Mouse (Mus musculus): ENCODE data around the gene Havcr1. TPM values are rescaled to one million over a fixed set of nuclear protein-coding genes. Genes with fewer than 3 reads are reported as not detected.
"Not testable (repeated sequence)": the region's sequence is repeated elsewhere in the genome, so short reads cannot be mapped to it uniquely, and the experiment has no call there.

Gene Havcr1
- not detected in 2 replicates for polyA plus RNA-seq (2012)

GRCm38 (mm10) chr11:46735076-46735475 is at the start of gene Havcr1:
TSS of gene Havcr1 (plus strand) at chr11:46735080.
- not testable (repeated sequence) for H3K4me3 ChIP-seq (replicated peaks); H3K4me1 ChIP-seq (ENCODE audit: control insufficient read depth); H3K36me3 ChIP-seq (ENCODE audit: control insufficient read depth); H3K27me3 ChIP-seq (ENCODE audit: control insufficient read depth); H3K9me3 ChIP-seq (ENCODE audit: control insufficient read depth, low read length)

DNA sequence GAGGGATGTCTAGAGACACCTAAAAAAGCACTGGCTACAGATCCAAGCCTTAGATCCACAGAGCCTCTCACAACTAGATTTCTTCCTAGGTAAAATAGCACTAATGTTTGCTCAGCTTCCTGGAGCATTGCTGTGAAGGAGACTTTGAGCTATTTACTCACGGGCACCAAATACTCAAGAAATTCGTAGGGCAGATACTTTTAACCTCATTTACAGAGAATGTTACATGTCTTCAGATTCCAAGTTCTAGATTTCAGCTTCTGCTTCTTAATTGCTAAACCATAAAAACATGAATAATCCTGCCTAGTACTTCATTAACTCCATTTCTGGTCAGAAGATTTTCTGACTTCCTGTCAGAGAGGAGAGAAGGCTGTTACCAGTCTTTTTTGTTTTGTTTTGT is 44.7 kb upstream of the Havcr1 start:
- Histone ChIP-seq H3K36me3 (ENCODE audit: control insufficient read depth) (no peaks in the 10 kb centered on the region), H3K9me3 (ENCODE audit: control insufficient read depth, low read length) (no peaks in the 10 kb centered on the region), H3K4me3 (replicated peaks) (no peak overlapping the region), H3K4me1 (ENCODE audit: control insufficient read depth) (no peaks in the 10 kb centered on the region), H3K27me3 (ENCODE audit: control insufficient read depth) (no peaks in the 10 kb centered on the region)
- TF ChIP-seq GATA1 (IDR thresholded peaks at IDR 0.05; ENCODE audit: low read length) (no peak), TAL1 (IDR thresholded peaks at IDR 0.05; ENCODE audit: low read length) (no peak)

- H3K36me3 ChIP-seq (ENCODE audit: control insufficient read depth); H3K4me3 ChIP-seq (replicated peaks); H3K4me1 ChIP-seq (ENCODE audit: control insufficient read depth); H3K9me3 ChIP-seq (ENCODE audit: control insufficient read depth, low read length); H3K27me3 ChIP-seq (ENCODE audit: control insufficient read depth): not testable (repeated sequence)
Measured at GRCm38 (mm10) chr11:46695849-46696248, 39.0 kb upstream of the Havcr1 start.

GRCm38 (mm10) chr11:46697433-46698277 is 37.2 kb upstream of the Havcr1 start:
- no peaks in the 10 kb centered on the region for H3K36me3 ChIP-seq (ENCODE audit: control insufficient read depth)
- TF ChIP-seq GATA1 (IDR thresholded peaks at IDR 0.05; ENCODE audit: low read length) (no peak), TAL1 (IDR thresholded peaks at IDR 0.05; ENCODE audit: low read length) (no peak)
- no peaks in the 10 kb centered on the region for H3K9me3 ChIP-seq (ENCODE audit: control insufficient read depth, low read length)
- H3K27me3 ChIP-seq (ENCODE audit: control insufficient read depth), result no peaks in the 10 kb centered on the region
- H3K4me3 ChIP-seq (replicated peaks), result no peak overlapping the region
- no peaks in the 10 kb centered on the region for H3K4me1 ChIP-seq (ENCODE audit: control insufficient read depth)

DNA sequence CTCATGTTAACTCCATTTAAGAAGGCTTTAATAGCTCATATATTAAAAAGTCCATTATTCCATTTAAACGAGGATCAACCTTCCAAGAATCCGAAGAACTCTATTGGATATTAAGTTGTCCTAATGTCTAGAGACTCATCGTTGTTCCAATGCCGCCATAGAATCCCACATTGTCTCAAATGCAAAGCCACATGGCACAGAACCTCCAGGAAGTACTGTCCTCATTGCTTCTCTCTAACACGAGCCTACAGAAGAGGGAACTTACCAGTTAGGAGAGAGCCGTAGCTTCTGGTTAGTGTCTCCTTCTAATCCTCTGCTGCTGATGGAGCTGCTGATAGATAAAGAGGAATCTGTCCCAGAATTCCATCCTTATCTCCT is 36.6 kb upstream of the Havcr1 start:
- H3K4me1 ChIP-seq (ENCODE audit: control insufficient read depth), result no peaks in the 10 kb centered on the region
- no peak overlapping the region for H3K4me3 ChIP-seq (replicated peaks)
- TF ChIP-seq GATA1 (IDR thresholded peaks at IDR 0.05; ENCODE audit: low read length) (no peak), TAL1 (IDR thresholded peaks at IDR 0.05; ENCODE audit: low read length) (no peak)
- H3K9me3 ChIP-seq (ENCODE audit: control insufficient read depth, low read length), result no peaks in the 10 kb centered on the region
- H3K36me3 ChIP-seq (ENCODE audit: control insufficient read depth), result no peaks in the 10 kb centered on the region
- no peaks in the 10 kb centered on the region for H3K27me3 ChIP-seq (ENCODE audit: control insufficient read depth)

DNA sequence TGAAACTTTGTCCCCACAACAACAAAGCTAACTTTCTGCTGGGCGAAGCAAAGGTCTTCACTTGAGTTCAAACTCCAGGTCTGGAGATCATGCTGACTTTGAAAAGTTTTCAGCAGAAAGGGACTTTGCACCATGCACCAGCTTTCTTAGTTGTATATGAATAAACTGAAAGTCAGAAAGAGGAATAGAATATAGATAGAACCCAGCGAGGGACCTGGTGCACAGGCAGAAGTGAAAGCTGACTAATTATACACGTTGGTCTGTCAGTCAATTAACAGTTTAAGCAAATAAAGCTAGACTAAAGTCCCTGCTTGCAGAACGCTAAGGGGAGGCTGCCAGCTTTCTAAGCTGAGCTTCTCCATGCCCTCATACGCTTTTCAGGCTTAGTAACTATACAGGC is 36.0 kb upstream of the Havcr1 start:
- TF ChIP-seq GATA1 (IDR thresholded peaks at IDR 0.05; ENCODE audit: low read length), result no peak
- Histone ChIP-seq H3K27me3 (ENCODE audit: control insufficient read depth) (no peaks in the 10 kb centered on the region), H3K36me3 (ENCODE audit: control insufficient read depth) (no peaks in the 10 kb centered on the region), H3K4me3 (replicated peaks) (no peak overlapping the region), H3K9me3 (ENCODE audit: control insufficient read depth, low read length) (no peaks in the 10 kb centered on the region), H3K4me1 (ENCODE audit: control insufficient read depth) (no peaks in the 10 kb centered on the region)

DNA sequence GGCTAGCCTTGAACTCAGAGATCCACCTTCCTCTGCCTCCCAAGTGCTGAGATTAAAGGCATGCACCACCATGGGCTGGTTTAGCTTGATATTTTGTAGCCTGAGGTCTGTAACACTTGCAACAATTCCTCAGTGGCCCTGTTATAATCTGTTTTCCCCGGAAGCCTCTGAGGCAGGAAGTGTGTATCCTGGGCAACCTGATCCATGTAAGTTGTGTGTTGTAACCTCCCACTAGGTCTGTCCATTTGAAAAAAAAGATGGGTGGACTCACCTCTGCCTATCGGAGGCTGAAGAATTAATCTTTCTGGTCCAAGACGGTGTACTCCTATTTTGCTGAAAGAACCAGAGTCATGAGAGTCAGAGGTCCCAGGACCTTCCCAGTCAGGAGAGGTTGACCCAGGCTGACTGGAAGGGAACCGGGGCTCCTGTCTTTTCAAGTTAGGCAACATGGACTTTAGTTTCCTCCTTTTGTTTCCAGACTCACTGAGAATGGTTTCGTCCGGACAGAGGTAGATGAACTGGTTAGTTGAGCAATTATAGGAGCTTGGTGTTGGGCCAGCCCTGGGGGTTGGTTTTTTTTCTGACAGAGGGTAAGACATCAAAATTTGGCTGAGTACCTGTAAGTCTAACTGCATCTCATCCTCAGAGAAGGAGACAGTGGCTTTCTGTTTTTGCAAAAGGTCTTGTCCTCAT is 28.1 kb upstream of the Havcr1 start, which contains the start of gene Timd2:
Gene Timd2, minus strand, starts transcription at position 398 of the 693 bp plus-strand sequence.
- Histone ChIP-seq H3K4me3 (replicated peaks) (no peak within 1 kb of the TSS), H3K9me3 (ENCODE audit: control insufficient read depth, low read length) (no peaks in the 10 kb centered on the region), H3K4me1 (ENCODE audit: control insufficient read depth) (no peaks in the 10 kb centered on the region), H3K36me3 (ENCODE audit: control insufficient read depth) (no peaks in the 10 kb centered on the region), H3K27me3 (ENCODE audit: control insufficient read depth) (no peaks in the 10 kb centered on the region)
- TF ChIP-seq GATA1 (IDR thresholded peaks at IDR 0.05; ENCODE audit: low read length) (no peak), TAL1 (IDR thresholded peaks at IDR 0.05; ENCODE audit: low read length) (no peak)

DNA sequence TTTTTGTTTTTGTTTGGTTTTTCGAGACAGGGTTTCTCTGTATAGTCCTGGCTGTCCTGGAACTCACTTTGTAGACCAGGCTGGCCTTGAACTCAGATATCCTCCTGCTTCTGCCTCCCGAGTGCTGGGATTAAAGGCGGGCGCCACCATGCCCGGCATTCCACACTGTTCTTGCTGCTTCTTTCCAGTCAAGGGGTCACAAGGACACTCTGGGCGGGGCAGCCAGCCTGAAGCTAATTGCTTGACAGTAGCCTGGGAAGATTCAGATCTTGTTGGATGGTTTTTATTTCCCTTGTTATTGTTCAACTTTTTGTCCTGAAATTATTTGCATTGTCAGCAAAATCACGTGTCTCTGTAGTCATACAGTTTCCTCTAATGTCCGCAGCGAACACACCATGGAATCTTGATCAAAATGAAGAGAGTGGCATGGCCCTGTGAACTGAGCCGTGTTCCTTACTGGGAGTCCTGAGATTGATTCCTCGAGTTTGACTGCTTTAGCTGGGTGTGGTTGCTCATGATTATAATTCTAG is 3.3 kb upstream of the Havcr1 start:
- no peaks in the 10 kb centered on the region for H3K4me1 ChIP-seq (ENCODE audit: control insufficient read depth)
- no peaks in the 10 kb centered on the region for H3K36me3 ChIP-seq (ENCODE audit: control insufficient read depth)
- TF ChIP-seq GATA1 (IDR thresholded peaks at IDR 0.05; ENCODE audit: low read length) (no peak), TAL1 (IDR thresholded peaks at IDR 0.05; ENCODE audit: low read length) (no peak)
- H3K9me3 ChIP-seq (ENCODE audit: control insufficient read depth, low read length), result no peaks in the 10 kb centered on the region
- H3K4me3 ChIP-seq (replicated peaks), result no peak overlapping the region
- H3K27me3 ChIP-seq (ENCODE audit: control insufficient read depth), result no peaks in the 10 kb centered on the region

DNA sequence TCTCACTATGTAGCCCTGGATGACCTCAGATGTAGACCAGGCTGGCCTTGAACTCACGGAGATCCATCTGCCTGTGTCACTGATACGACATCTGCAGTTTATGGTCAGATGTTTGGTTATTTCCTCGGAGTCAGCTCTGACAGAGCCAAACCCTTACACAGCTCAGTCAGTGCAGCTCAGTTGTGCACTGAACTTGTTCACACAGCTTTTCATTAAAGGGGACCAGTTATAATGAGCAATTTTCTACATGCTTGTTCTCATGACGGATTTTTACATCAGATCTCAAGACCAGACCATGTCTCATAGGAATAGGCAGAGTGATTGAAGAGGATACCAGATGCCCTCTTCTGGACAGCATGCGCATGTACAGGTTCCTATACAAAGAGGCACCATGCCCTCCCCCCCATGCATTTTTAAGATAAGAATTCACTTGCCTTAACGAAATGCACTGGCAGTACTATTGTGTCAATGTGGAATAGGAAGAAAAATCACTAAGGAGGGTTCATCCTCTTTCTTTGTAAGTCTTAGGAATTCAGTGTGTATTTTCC is 1.6 kb upstream of the Havcr1 start:
- H3K4me3 ChIP-seq (replicated peaks), result no peak overlapping the region
- H3K9me3 ChIP-seq (ENCODE audit: control insufficient read depth, low read length), result no peaks in the 10 kb centered on the region
- H3K27me3 ChIP-seq (ENCODE audit: control insufficient read depth), result no peaks in the 10 kb centered on the region
- no peaks in the 10 kb centered on the region for H3K36me3 ChIP-seq (ENCODE audit: control insufficient read depth)
- TF ChIP-seq TAL1 (IDR thresholded peaks at IDR 0.05; ENCODE audit: low read length) (no peak), GATA1 (IDR thresholded peaks at IDR 0.05; ENCODE audit: low read length) (no peak)
- H3K4me1 ChIP-seq (ENCODE audit: control insufficient read depth), result no peaks in the 10 kb centered on the region

All from erythroblast, embryonic 14.5 days (primary cell).